Mouse (Mus musculus) embryonic facial prominence, embryonic 11.5 days (tissue): ENCODE data around the gene Igf2. TPM values are rescaled to one million over a fixed set of nuclear protein-coding genes. Genes with fewer than 3 reads are reported as not detected.

ENCODE experiments used
- ATAC-seq: fragments of 200-750 bp; cut with Nextera tagmentation; replicated peaks from 2 replicates; pipeline ENCODE4 v1.8.0; 2017; ENCODE audit warnings: low read depth; ENCODE audit not compliant: insufficient number of reproducible peaks, low FRiP score, low TSS enrichment
- DNase-seq: peaks from one replicate; pipeline ENCODE4 v3.0.0-alpha.2; 2015; ENCODE audit warnings: low spot score
- H3K27ac ChIP-seq: fragments of 300-500 bp; sonication (generic); replicated peaks from 2 replicates; pipeline ENCODE4 v1.5.1; 2014; ENCODE audit warnings: mild to moderate bottlenecking, low read depth, low read length, control low read depth
- H3K27me3 ChIP-seq: fragments of 300-500 bp; sonication (generic); 2 replicates; pipeline ENCODE4 v1.6.1; 2014; ENCODE audit warnings: mild to moderate bottlenecking, low read length, moderate library complexity, mixed read lengths; ENCODE audit not compliant: control insufficient read depth, insufficient read depth
- H3K36me3 ChIP-seq: fragments of 300-500 bp; sonication (generic); replicated peaks from 2 replicates; pipeline ENCODE4 v1.6.1; 2014; ENCODE audit warnings: low read depth, mild to moderate bottlenecking, low read length, moderate library complexity, mixed read lengths; ENCODE audit not compliant: control insufficient read depth, insufficient read depth
- H3K4me1 ChIP-seq: fragments of 300-500 bp; sonication (generic); 2 replicates; pipeline ENCODE4 v1.6.1; 2014; ENCODE audit warnings: low read length, mixed read lengths; ENCODE audit not compliant: control insufficient read depth, insufficient read depth
- H3K4me2 ChIP-seq: fragments of 300-500 bp; sonication (generic); 2 replicates; pipeline ENCODE4 v1.6.1; 2014; ENCODE audit warnings: low read depth, mild to moderate bottlenecking, control low read depth, low read length, moderate library complexity
- H3K4me3 ChIP-seq: fragments of 300-500 bp; sonication (generic); 2 replicates; pipeline ENCODE4 v1.5.1; 2014; ENCODE audit warnings: low read depth, low read length, control low read depth
- H3K9ac ChIP-seq: fragments of 300-500 bp; sonication (generic); replicated peaks from 2 replicates; pipeline ENCODE4 v1.6.1; 2014; ENCODE audit warnings: mild to moderate bottlenecking, control low read depth, low read length
- H3K9me3 ChIP-seq: fragments of 300-500 bp; sonication (generic); replicated peaks from 2 replicates; pipeline ENCODE4 v1.6.1; 2016; ENCODE audit warnings: mild to moderate bottlenecking, low read length, inconsistent platforms, mixed read lengths; ENCODE audit not compliant: control insufficient read depth
- WGBS: fragments of 180-500 bp; shearing (Covaris S2); extraction: QIAGEN DNeasy Blood & Tissue Kit; methylation state at CpG from one replicate; pipeline ENCODE4 v1.1.7; 2014; 5-methylcytosine and 5-hydroxymethylcytosine counted together
- polyA plus RNA-seq: library from polyadenylated mRNA; unstranded; fragments of >200 nt; fragmentation: Nextera tagmentation; extraction: Ambion mirVana; gene quantifications from 2 replicates; pipeline ENCODE4 v1.2.1, GENCODE M21; 2014

The Igf2 gene
- polyA plus RNA-seq, 1 experiment from 2014 or later = 313 TPM

- Histone ChIP-seq H3K9ac (peak overlapping the region; percentile 90), H3K4me1 (peaks cover 5% of the 10 kb centered on the region), H3K4me2 (peak overlapping the region; percentile 76), H3K27me3 (peaks cover 79% of the 10 kb centered on the region), H3K36me3 (no peaks in the 10 kb centered on the region), H3K9me3 (no peaks in the 10 kb centered on the region), H3K27ac (peak overlapping the region; percentile 87), H3K4me3 (peak overlapping the region; percentile 62)
- under 1% methylated on average over 34 of the region's 34 CpGs for WGBS
- ATAC-seq (no peak), DNase-seq (no peak)
Observed at GRCm38 (mm10) chr7:142657821-142658614, 8.6 kb downstream of the Igf2 start.

GRCm38 (mm10) chr7:142657341-142657791 is 9.2 kb downstream of the Igf2 start:
- H3K9ac ChIP-seq = peak overlapping the region; percentile 90

GRCm38 (mm10) chr7:142656055-142656454 is 10.6 kb downstream of the Igf2 start:
- 33% methylated on average over 4 of the region's 4 CpGs for WGBS
- H3K4me1 ChIP-seq = peaks cover 5% of the 10 kb centered on the region
- H3K4me2 ChIP-seq = peak overlapping the region; percentile 76

More at GRCm38 (mm10) chr7:142657341-142657791, 9.2 kb downstream of the Igf2 start:
- Histone ChIP-seq H3K4me3 (peak overlapping the region; percentile 62), H3K9me3 (no peaks in the 10 kb centered on the region), H3K36me3 (no peaks in the 10 kb centered on the region), H3K4me2 (peak overlapping the region; percentile 76), H3K4me1 (peaks cover 5% of the 10 kb centered on the region), H3K27ac (peak overlapping the region; percentile 87), H3K27me3 (peaks cover 75% of the 10 kb centered on the region)
- DNase-seq (peak; percentile 66), ATAC-seq (no peak)
- WGBS = 3% methylated on average over 5 of the region's 9 CpGs

GRCm38 (mm10) chr7:142655633-142656032 is 11.0 kb downstream of the Igf2 start:
- ATAC-seq (no peak), DNase-seq (no peak)
- Histone ChIP-seq H3K27me3 (peaks cover 67% of the 10 kb centered on the region), H3K4me3 (peak overlapping the region; percentile 62), H3K4me2 (peak overlapping the region; percentile 76), H3K9ac (peak overlapping the region; percentile 37), H3K4me1 (peaks cover 5% of the 10 kb centered on the region), H3K27ac (no peak overlapping the region), H3K9me3 (no peaks in the 10 kb centered on the region), H3K36me3 (no peaks in the 10 kb centered on the region)
- WGBS = 12% methylated on average over 11 of the region's 11 CpGs

More at GRCm38 (mm10) chr7:142656055-142656454, 10.6 kb downstream of the Igf2 start:
- Histone ChIP-seq H3K9ac (peak overlapping the region; percentile 48), H3K27me3 (peaks cover 71% of the 10 kb centered on the region), H3K4me3 (peak overlapping the region; percentile 62), H3K27ac (no peak overlapping the region), H3K36me3 (no peaks in the 10 kb centered on the region), H3K9me3 (no peaks in the 10 kb centered on the region)
- no peak for DNase-seq
- ATAC-seq = no peak

- Histone ChIP-seq H3K4me3 (0 out of 2 replicates have a peak overlapping the region, but pooled peaks have one; percentile 62), H3K27me3 (peaks cover 48% of the 10 kb centered on the region), H3K9ac (0 out of 2 replicates have a peak overlapping the region, but pooled peaks have one; percentile 13), H3K4me1 (peaks cover 3% of the 10 kb centered on the region), H3K9me3 (no peaks in the 10 kb centered on the region), H3K4me2 (peak overlapping the region; percentile 19), H3K27ac (no peak overlapping the region), H3K36me3 (no peaks in the 10 kb centered on the region)
- DNase-seq (no peak), ATAC-seq (no peak)
- 7% methylated on average over 18 of the region's 18 CpGs for WGBS
Observed at GRCm38 (mm10) chr7:142653726-142654125, 12.9 kb downstream of the Igf2 start.

- no peak overlapping the region for H3K27ac ChIP-seq
- H3K9ac ChIP-seq = 0 out of 2 replicates have a peak overlapping the region, but pooled peaks have one; percentile 10
- ATAC-seq (no peak), DNase-seq (no peak)
- WGBS = 23% methylated on average over 6 of the region's 6 CpGs
- H3K9me3 ChIP-seq = no peaks in the 10 kb centered on the region
- no peak overlapping the region; the same call in 1 of the 2 replicates for H3K4me2 ChIP-seq
- no peaks in the 10 kb centered on the region for H3K27me3 ChIP-seq
- H3K36me3 ChIP-seq = no peaks in the 10 kb centered on the region
- no peaks in the 10 kb centered on the region; the same call in 1 of the 2 replicates for H3K4me1 ChIP-seq
- no peak overlapping the region for H3K4me3 ChIP-seq
Observed at GRCm38 (mm10) chr7:142646676-142647075, 19.9 kb downstream of the Igf2 start.

GRCm38 (mm10) chr7:142645045-142645444 is 21.6 kb downstream of the Igf2 start:
- 20% methylated on average over 5 of the region's 5 CpGs for WGBS
- no peak overlapping the region for H3K4me3 ChIP-seq
- no peaks in the 10 kb centered on the region for H3K36me3 ChIP-seq
- DNase-seq = peak; percentile 76
- H3K9me3 ChIP-seq = no peaks in the 10 kb centered on the region
- H3K9ac ChIP-seq = no peak overlapping the region
- 0 out of 2 replicates have a peak, but pooled peaks have one; percentile 24 for ATAC-seq
- H3K4me2 ChIP-seq = no peak overlapping the region
- H3K27ac ChIP-seq = no peak overlapping the region
- H3K27me3 ChIP-seq = no peaks in the 10 kb centered on the region
- no peaks in the 10 kb centered on the region; the same call in 1 of the 2 replicates for H3K4me1 ChIP-seq

- H3K27ac ChIP-seq = no peak overlapping the region
- no peak overlapping the region for H3K4me2 ChIP-seq
- H3K27me3 ChIP-seq = no peaks in the 10 kb centered on the region
- no peaks in the 10 kb centered on the region for H3K4me1 ChIP-seq
- DNase-seq (no peak), ATAC-seq (no peak)
- no peak overlapping the region for H3K4me3 ChIP-seq
- no peaks in the 10 kb centered on the region for H3K36me3 ChIP-seq
- no peak overlapping the region for H3K9ac ChIP-seq
- H3K9me3 ChIP-seq = no peaks in the 10 kb centered on the region
Observed at GRCm38 (mm10) chr7:142636178-142636577, 30.4 kb downstream of the Igf2 start.
